Mouse (Mus musculus): ENCODE results near the gene Scn9a.

DNA sequence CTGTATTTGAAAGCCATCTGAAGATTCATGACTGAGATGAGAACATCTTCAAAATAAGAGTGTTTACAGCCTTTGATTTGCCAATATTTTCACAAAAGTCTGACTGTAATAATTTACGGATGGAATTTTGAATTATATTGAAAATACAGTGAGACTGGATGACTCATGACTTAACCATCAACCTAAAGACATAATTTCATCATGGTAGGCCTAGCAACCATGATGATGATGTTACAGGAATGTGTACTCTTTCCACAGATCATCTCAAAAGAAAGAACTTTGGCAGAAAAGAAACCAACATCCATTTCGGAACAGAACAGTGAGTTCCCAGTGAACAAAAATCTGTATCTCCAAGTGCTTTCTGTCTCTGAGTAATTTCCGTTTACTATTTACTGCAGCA, 132.6 kb downstream of the Scn9a start:
- TF ChIP-seq MYOG (IDR thresholded peaks at IDR 0.05; ENCODE audit: control insufficient read depth, extremely low read depth, insufficient read length) (no peak), CTCF (IDR thresholded peaks at IDR 0.05; ENCODE audit: control insufficient read depth, insufficient read depth, insufficient read length) (no peak), MYOD1 (IDR thresholded peaks at IDR 0.05; ENCODE audit: control insufficient read depth, insufficient read length, low read depth) (no peak), MAX (IDR thresholded peaks at IDR 0.05) (no peak), USF1 (IDR thresholded peaks at IDR 0.05; ENCODE audit: low read depth) (no peak)

Data from C2C12 (cell line).